Mouse (Mus musculus): ENCODE measurements around the gene 2310034C09Rik. TPM values are rescaled to one million over a fixed set of nuclear protein-coding genes. Genes with fewer than 3 reads are reported as not detected.

The 2310034C09Rik gene
- polyA plus RNA-seq (2017; shearing (Covaris generic)), result not detected

GRCm38 (mm10) chr16:88758547-88758946, at the start of gene 2310034C09Rik:
Gene 2310034C09Rik (plus strand): TSS chr16:88758847.

GRCm38 (mm10) chr16:88728812-88729275, 29.8 kb upstream of the 2310034C09Rik start, which contains the start of gene Krtap13-1:
Gene Krtap13-1 (plus strand): TSS chr16:88728862.

GRCm38 (mm10) chr16:88751535-88751934, 7.1 kb upstream of the 2310034C09Rik start, which contains the start of gene Krtap13:
Gene Krtap13 (minus strand): TSS chr16:88751635.

GRCm38 (mm10) chr16:88774106-88774505, 15.5 kb downstream of the 2310034C09Rik start, which contains the start of gene 2310057N15Rik:
Gene 2310057N15Rik (minus strand): TSS chr16:88774206.

GRCm38 (mm10) chr16:88777596-88777995, 18.9 kb downstream of the 2310034C09Rik start, which contains the start of gene Gm5965:
Gene Gm5965 (plus strand): TSS chr16:88777896.

Other genes with a start within 250 kb of the 2310034C09Rik start
- gene Cldn8, start 195.7 kb upstream of the 2310034C09Rik start, polyA plus RNA-seq (2017; shearing (Covaris generic)), result not detected
- not detected for gene Krtap24-1, start 146.6 kb upstream of the 2310034C09Rik start, polyA plus RNA-seq (2017; shearing (Covaris generic))
- not detected for gene 2310079G19Rik, start 131.2 kb upstream of the 2310034C09Rik start, polyA plus RNA-seq (2017; shearing (Covaris generic))
- not detected for gene Krtap26-1, start 111.1 kb upstream of the 2310034C09Rik start, polyA plus RNA-seq (2017; shearing (Covaris generic))
- gene Krtap27-1, start 87.2 kb upstream of the 2310034C09Rik start, polyA plus RNA-seq (2017; shearing (Covaris generic)), result not detected
- not detected for gene 2310061N02Rik, start 50.9 kb upstream of the 2310034C09Rik start, polyA plus RNA-seq (2017; shearing (Covaris generic))
- gene Krtap13-1, start 30.0 kb upstream of the 2310034C09Rik start, polyA plus RNA-seq (2017; shearing (Covaris generic)), result not detected
- gene Krtap13, start 7.2 kb upstream of the 2310034C09Rik start, polyA plus RNA-seq (2017; shearing (Covaris generic)), result not detected
- gene 2310057N15Rik, start 15.4 kb downstream of the 2310034C09Rik start, polyA plus RNA-seq (2017; shearing (Covaris generic)), result not detected
- not detected for gene Gm5965, start 19.0 kb downstream of the 2310034C09Rik start, polyA plus RNA-seq (2017; shearing (Covaris generic))
- gene Gm20741, start 53.4 kb downstream of the 2310034C09Rik start, polyA plus RNA-seq (2017; shearing (Covaris generic)), result not detected
- not detected for gene Krtap15, start 61.4 kb downstream of the 2310034C09Rik start, polyA plus RNA-seq (2017; shearing (Covaris generic))
- not detected for gene Krtap14, start 67.3 kb downstream of the 2310034C09Rik start, polyA plus RNA-seq (2017; shearing (Covaris generic))
- gene Krtap19-1, start 110.6 kb downstream of the 2310034C09Rik start, polyA plus RNA-seq (2017; shearing (Covaris generic)), result not detected
- not detected for gene Krtap19-2, start 115.4 kb downstream of the 2310034C09Rik start, polyA plus RNA-seq (2017; shearing (Covaris generic))
- not detected for gene Krtap19-3, start 119.2 kb downstream of the 2310034C09Rik start, polyA plus RNA-seq (2017; shearing (Covaris generic))
- not detected for gene Krtap19-4, start 126.2 kb downstream of the 2310034C09Rik start, polyA plus RNA-seq (2017; shearing (Covaris generic))
- gene Krtap19-5, start 137.6 kb downstream of the 2310034C09Rik start, polyA plus RNA-seq (2017; shearing (Covaris generic)), result not detected
- gene Krtap19-9b, start 173.4 kb downstream of the 2310034C09Rik start, polyA plus RNA-seq (2017; shearing (Covaris generic)), result not detected
- not detected for gene Krtap16-3, start 204.0 kb downstream of the 2310034C09Rik start, polyA plus RNA-seq (2017; shearing (Covaris generic))

All from CD4-positive, CD25-positive, alpha-beta regulatory T cell, adult 9 weeks (primary cell).